Mouse (Mus musculus) kidney, postnatal 0 days (tissue): Measurements from ENCODE around the gene Pcnx2. TPM values are rescaled to one million over a fixed set of nuclear protein-coding genes. Genes with fewer than 3 reads are reported as not detected.

Source experiments
- ATAC-seq: fragments of 200-750 bp; cut with Nextera tagmentation; replicated peaks from 2 replicates; pipeline ENCODE4 v1.8.0; 2017; ENCODE audit warnings: low read depth, moderate number of reproducible peaks, moderate TSS enrichment, moderate library complexity; ENCODE audit not compliant: low FRiP score
- DNase-seq: peaks from one replicate; pipeline ENCODE4 v3.0.0-alpha.2; 2016; ENCODE audit warnings: low spot score
- H3K27ac ChIP-seq: fragments of 300-500 bp; sonication (generic); 2 replicates; pipeline ENCODE4 v1.5.1; 2014; ENCODE audit warnings: mild to moderate bottlenecking
- H3K27me3 ChIP-seq: fragments of 300-500 bp; sonication (generic); 2 replicates; pipeline ENCODE4 v1.6.1; 2014; ENCODE audit warnings: low read length, mixed read lengths; ENCODE audit not compliant: insufficient read depth
- H3K36me3 ChIP-seq: fragments of 300-500 bp; sonication (generic); 2 replicates; pipeline ENCODE4 v1.6.1; 2014; ENCODE audit warnings: low read length, mixed read lengths; ENCODE audit not compliant: insufficient read depth
- H3K4me1 ChIP-seq: fragments of 300-500 bp; sonication (generic); replicated peaks from 2 replicates; pipeline ENCODE4 v1.6.1; 2014; ENCODE audit warnings: antibody characterized with exemption, low read length, mixed read lengths; ENCODE audit not compliant: insufficient read depth
- H3K4me2 ChIP-seq: fragments of 300-500 bp; sonication (generic); 2 replicates; pipeline ENCODE4 v1.6.1; 2014; ENCODE audit warnings: mild to moderate bottlenecking, low read length, moderate library complexity, mixed read lengths
- H3K4me3 ChIP-seq: fragments of 300-500 bp; sonication (generic); replicated peaks from 2 replicates; pipeline ENCODE4 v1.5.1; 2014; ENCODE audit warnings: low read depth, low read length
- H3K9ac ChIP-seq: fragments of 300-500 bp; sonication (generic); 2 replicates; pipeline ENCODE4 v1.6.1; 2014; ENCODE audit warnings: low read depth, low read length
- H3K9me3 ChIP-seq: fragments of 300-500 bp; sonication (generic); replicated peaks from 2 replicates; pipeline ENCODE4 v1.6.1; 2016; ENCODE audit warnings: low read length, inconsistent platforms, mixed read lengths
- CTCF ChIP-seq: IDR thresholded peaks from 2 replicates; pipeline ENCODE4 v1.5.1; 2016; ENCODE audit warnings: antibody characterized with exemption, low read depth, mild to moderate bottlenecking, moderate library complexity
- WGBS: fragments of 180-500 bp; shearing (Covaris S2); extraction: QIAGEN DNeasy Blood & Tissue Kit; methylation state at CpG from one replicate; pipeline ENCODE4 v1.1.7; 2014; 5-methylcytosine and 5-hydroxymethylcytosine counted together
- polyA plus RNA-seq: library from polyadenylated mRNA; unstranded; fragments of >200 nt; fragmentation: Nextera tagmentation; extraction: Ambion mirVana; gene quantifications from 2 replicates; pipeline ENCODE4 v1.2.1, GENCODE M21; 2015

The Pcnx2 gene
- polyA plus RNA-seq, 1 experiment from 2014 or later: 0.13 TPM

- Histone ChIP-seq H3K36me3 (no peaks in the 10 kb centered on the region), H3K4me3 (no peak overlapping the region), H3K4me2 (no peak overlapping the region), H3K9ac (no peak overlapping the region), H3K27me3 (no peaks in the 10 kb centered on the region), H3K9me3 (no peaks in the 10 kb centered on the region), H3K27ac (no peak overlapping the region), H3K4me1 (no peaks in the 10 kb centered on the region)
- ATAC-seq (no peak), DNase-seq (no peak)
- 90% methylated on average over 6 of the region's 6 CpGs for WGBS
- no peak for TF ChIP-seq CTCF
Measured at GRCm38 (mm10) chr8:125723437-125723836, 174.7 kb downstream of the Pcnx2 start.

DNA sequence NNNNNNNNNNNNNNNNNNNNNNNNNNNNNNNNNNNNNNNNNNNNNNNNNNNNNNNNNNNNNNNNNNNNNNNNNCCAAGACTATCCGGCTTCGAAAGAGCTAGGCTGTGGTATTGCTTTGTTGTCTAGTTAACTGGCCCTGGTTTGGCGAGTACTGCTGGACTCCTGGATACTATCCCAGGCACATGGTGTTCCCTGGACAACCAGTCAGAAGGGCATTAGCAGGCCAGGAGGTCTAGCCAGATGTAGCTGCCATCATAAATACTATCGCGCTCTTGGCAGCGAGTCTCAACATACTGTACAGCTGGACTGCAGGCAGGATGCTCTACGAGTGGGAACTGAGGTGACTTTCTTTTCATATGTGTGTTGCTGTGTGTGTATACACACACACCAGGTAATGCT is 175.4 kb downstream of the Pcnx2 start:
- H3K4me2 ChIP-seq: no peak overlapping the region
- no peak overlapping the region for H3K27ac ChIP-seq
- ATAC-seq (no peak), DNase-seq (no peak)
- no peak overlapping the region for H3K4me3 ChIP-seq
- no peak for TF ChIP-seq CTCF
- 70% methylated on average over 7 of the region's 7 CpGs for WGBS
- H3K4me1 ChIP-seq: no peaks in the 10 kb centered on the region
- H3K9ac ChIP-seq: no peak overlapping the region
- no peaks in the 10 kb centered on the region for H3K36me3 ChIP-seq
- H3K27me3 ChIP-seq: no peaks in the 10 kb centered on the region
- no peaks in the 10 kb centered on the region for H3K9me3 ChIP-seq

- Histone ChIP-seq H3K9ac (no peak overlapping the region), H3K27me3 (no peaks in the 10 kb centered on the region), H3K27ac (no peak overlapping the region), H3K4me3 (no peak overlapping the region), H3K36me3 (no peaks in the 10 kb centered on the region), H3K4me1 (no peaks in the 10 kb centered on the region), H3K4me2 (no peak overlapping the region), H3K9me3 (no peaks in the 10 kb centered on the region)
- 64% methylated on average over 4 of the region's 4 CpGs for WGBS
- ATAC-seq: no peak
- peak; percentile 62 for TF ChIP-seq CTCF
- no peak for DNase-seq
Measured at GRCm38 (mm10) chr8:125718914-125719313, 179.2 kb downstream of the Pcnx2 start.

DNA sequence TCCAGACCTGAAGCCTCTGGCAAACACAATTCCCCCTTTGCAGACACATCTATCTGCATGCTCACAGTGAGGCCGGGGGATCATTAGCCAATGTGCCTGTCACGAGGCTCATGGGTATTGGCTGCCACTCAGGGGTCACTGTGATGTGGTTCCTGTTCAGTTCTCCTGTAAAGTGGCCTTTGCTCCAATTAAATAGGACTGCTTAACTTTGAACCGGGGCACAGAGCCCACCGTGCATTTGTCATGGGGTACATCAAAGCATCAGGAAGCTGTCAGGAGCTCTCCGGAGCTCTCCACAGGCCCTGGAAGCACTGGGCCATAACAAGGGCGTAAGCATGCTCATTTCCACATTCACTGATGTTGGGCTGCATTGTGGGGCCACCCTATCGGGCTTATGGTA is 181.5 kb downstream of the Pcnx2 start:
- Histone ChIP-seq H3K9me3 (no peaks in the 10 kb centered on the region), H3K4me2 (no peak overlapping the region), H3K4me1 (no peaks in the 10 kb centered on the region), H3K27ac (no peak overlapping the region), H3K36me3 (no peaks in the 10 kb centered on the region), H3K4me3 (no peak overlapping the region), H3K9ac (no peak overlapping the region), H3K27me3 (no peaks in the 10 kb centered on the region)
- DNase-seq (no peak), ATAC-seq (0 out of 2 replicates have a peak, but pooled peaks have one; percentile 10)
- WGBS: 12% methylated on average over 7 of the region's 7 CpGs
- no peak for TF ChIP-seq CTCF

DNA sequence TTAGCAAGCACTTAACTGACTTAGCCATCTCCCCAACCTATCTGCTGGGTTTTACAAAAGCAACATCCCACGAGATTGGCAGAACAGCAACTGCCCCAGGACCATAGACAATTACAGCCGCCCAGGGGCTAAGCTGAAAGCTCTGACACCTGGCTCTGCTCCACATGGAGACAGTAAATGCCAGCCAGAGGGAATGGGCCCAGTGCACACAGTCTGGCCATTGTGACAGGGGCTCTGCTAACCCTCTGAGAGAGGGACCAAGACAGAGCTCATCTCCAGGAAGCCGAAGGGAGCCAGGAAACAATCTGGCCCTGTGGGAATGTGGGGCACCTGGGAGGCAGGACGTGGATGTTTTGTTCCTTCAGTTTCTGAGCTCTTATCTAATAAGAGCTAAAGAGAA is 181.9 kb downstream of the Pcnx2 start:
- Histone ChIP-seq H3K4me3 (no peak overlapping the region), H3K36me3 (no peaks in the 10 kb centered on the region), H3K4me2 (no peak overlapping the region), H3K27ac (no peak overlapping the region), H3K4me1 (no peaks in the 10 kb centered on the region), H3K27me3 (no peaks in the 10 kb centered on the region), H3K9me3 (no peaks in the 10 kb centered on the region), H3K9ac (no peak overlapping the region)
- DNase-seq (no peak), ATAC-seq (no peak)
- WGBS: 45% methylated on average over 4 of the region's 4 CpGs
- no peak for TF ChIP-seq CTCF

DNA sequence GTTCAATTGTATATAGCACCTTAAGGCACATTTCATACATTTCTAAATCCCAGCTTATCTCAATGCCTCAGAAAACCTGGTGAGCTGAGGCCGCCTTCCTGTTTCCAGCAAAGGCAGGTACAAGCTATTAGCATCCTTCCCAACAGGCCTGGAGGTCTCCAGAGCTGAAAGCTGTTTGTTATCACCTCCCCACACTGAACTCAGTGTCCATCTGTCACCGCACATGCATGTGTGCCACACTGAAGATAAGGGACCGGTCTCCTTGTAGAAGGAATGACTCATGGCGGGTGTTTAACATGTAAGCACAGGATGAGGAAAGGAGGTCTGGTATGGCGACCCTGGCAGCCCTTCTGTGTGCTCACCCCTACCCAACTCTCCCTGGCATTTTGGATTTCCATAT is 186.6 kb downstream of the Pcnx2 start:
- H3K9ac ChIP-seq: no peak overlapping the region
- no peak overlapping the region for H3K4me2 ChIP-seq
- ATAC-seq (no peak), DNase-seq (no peak)
- H3K27me3 ChIP-seq: no peaks in the 10 kb centered on the region
- no peak overlapping the region for H3K4me3 ChIP-seq
- no peaks in the 10 kb centered on the region for H3K36me3 ChIP-seq
- H3K27ac ChIP-seq: no peak overlapping the region
- WGBS: 90% methylated on average over 5 of the region's 5 CpGs
- TF ChIP-seq CTCF: no peak
- no peaks in the 10 kb centered on the region for H3K9me3 ChIP-seq
- no peaks in the 10 kb centered on the region for H3K4me1 ChIP-seq

GRCm38 (mm10) chr8:125709171-125709570 is 188.9 kb downstream of the Pcnx2 start:
- no peak for ATAC-seq
- TF ChIP-seq CTCF: no peak
- WGBS: 79% methylated on average over 5 of the region's 5 CpGs
- Histone ChIP-seq H3K27me3 (no peaks in the 10 kb centered on the region), H3K4me1 (no peaks in the 10 kb centered on the region), H3K27ac (no peak overlapping the region), H3K4me3 (no peak overlapping the region), H3K36me3 (no peaks in the 10 kb centered on the region), H3K4me2 (no peak overlapping the region), H3K9ac (no peak overlapping the region), H3K9me3 (no peaks in the 10 kb centered on the region)
- no peak for DNase-seq
